Mouse (Mus musculus) bone marrow macrophage, adult 2 months (primary cell): ENCODE data around the gene Keap1.

Experiments
- CTCF ChIP-seq: IDR thresholded peaks from 2 replicates; pipeline ENCODE4 v1.5.1; 2012; ENCODE audit warnings: low read depth, mild to moderate bottlenecking, low read length, moderate library complexity
- POLR2A ChIP-seq: IDR thresholded peaks from 2 replicates; pipeline ENCODE4 v1.6.1; 2012; ENCODE audit warnings: mild to moderate bottlenecking, low read depth, low read length, borderline replicate concordance

DNA sequence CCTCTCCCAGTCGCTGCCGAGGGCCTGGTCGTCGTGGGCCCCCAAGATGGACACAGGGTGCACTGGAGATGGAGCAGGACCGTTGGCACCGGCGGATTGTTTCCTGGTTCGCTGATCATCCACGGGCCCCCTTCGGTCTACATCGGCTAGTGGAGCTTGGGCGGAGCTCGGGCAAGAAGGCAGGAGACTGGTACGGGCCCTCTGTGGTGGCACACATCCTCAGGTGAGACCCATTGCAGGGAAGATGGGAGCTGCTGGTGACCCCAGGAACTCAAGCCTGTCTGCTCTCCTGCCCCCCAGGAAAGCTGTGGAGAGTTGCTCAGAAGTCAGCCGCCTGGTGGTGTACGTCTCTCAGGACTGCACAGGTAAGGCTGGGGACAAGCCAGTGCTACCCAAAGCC is 29.1 kb upstream of the Keap1 start:
- TF ChIP-seq CTCF = no peak
- TF ChIP-seq POLR2A = no peak
